Mouse (Mus musculus) adrenal gland, postnatal 10 days (tissue): ENCODE data around the gene Pdlim7. TPM values are rescaled to one million over a fixed set of nuclear protein-coding genes. Genes with fewer than 3 reads are reported as not detected.

Experiments
- DNase-seq: peaks from one replicate; pipeline ENCODE4 v3.0.0; 2021; ENCODE audit warnings: mixed read lengths
- microRNA-seq: library from miRNA; unstranded; fragments of <30 nt; microRNA quantifications from one replicate; pipeline ENCODE4 v1.2.0, GENCODE M21; 2021
- total RNA-seq, 2 experiments: library from RNA; stranded (reverse); gene quantifications; 2 replicates each; pipeline ENCODE4 v1.2.3; 2021

Pdlim7 gene
- total RNA-seq, 2 experiments from 2014 or later, result 31.6 to 39.4 TPM

GRCm38 (mm10) chr13:55465830-55466440 lies 47.5 kb downstream of the Pdlim7 start:
- DNase-seq, result no peak

GRCm38 (mm10) chr13:55465184-55465583 lies 48.3 kb downstream of the Pdlim7 start:
- no peak for DNase-seq

- peak; percentile 73 for DNase-seq
Measured at GRCm38 (mm10) chr13:55464027-55464884, 49.2 kb downstream of the Pdlim7 start, which contains the start of gene Prr7. Gene Prr7 (plus strand): TSS chr13:55464267.

GRCm38 (mm10) chr13:55463399-55464026 lies 50.0 kb downstream of the Pdlim7 start:
- DNase-seq, result no peak

- no peak for DNase-seq
Measured at GRCm38 (mm10) chr13:55462965-55463364, 50.5 kb downstream of the Pdlim7 start.

- DNase-seq, result no peak
Measured at GRCm38 (mm10) chr13:55451785-55452549, 61.5 kb downstream of the Pdlim7 start.

GRCm38 (mm10) chr13:55451296-55451695 lies 62.2 kb downstream of the Pdlim7 start:
- no peak for DNase-seq

- DNase-seq, result peak; percentile 94
Measured at GRCm38 (mm10) chr13:55450511-55450980, 62.9 kb downstream of the Pdlim7 start.

- no peak for DNase-seq
Measured at GRCm38 (mm10) chr13:55449679-55450441, 63.6 kb downstream of the Pdlim7 start.

- DNase-seq, result no peak
Measured at GRCm38 (mm10) chr13:55449205-55449604, 64.3 kb downstream of the Pdlim7 start.

GRCm38 (mm10) chr13:55448131-55448530 lies 65.3 kb downstream of the Pdlim7 start:
- DNase-seq, result no peak

- no peak for DNase-seq
Measured at GRCm38 (mm10) chr13:55447543-55447943, 65.9 kb downstream of the Pdlim7 start.

GRCm38 (mm10) chr13:55446483-55447105 lies 66.9 kb downstream of the Pdlim7 start:
- no peak for DNase-seq

Small RNA genes within 50 kb of the gene (microRNA-seq; reads per million reads assigned to microRNA genes)
- gene Mir6943 (2.8 reads per million), gene Mir6944 (8.3 reads per million, percentile 12 among the genes with 10 or more reads in this experiment), gene Mir6945 (2.3 reads per million)

Other genes with a start within 250 kb of the Pdlim7 start
- gene Prelid1, start 193.2 kb downstream of the Pdlim7 start, total RNA-seq, result 100 to 1,000 TPM; 168 to 185 TPM
- 10 to 100 TPM; 54.8 to 67.8 TPM for gene Rab24, start 191.7 kb downstream of the Pdlim7 start, total RNA-seq
- 10 to 100 TPM; 11.0 to 12.8 TPM for gene Mxd3, start 183.9 kb downstream of the Pdlim7 start, total RNA-seq
- gene Lman2, start 150.9 kb downstream of the Pdlim7 start, total RNA-seq, result 100 to 1,000 TPM; 105 to 113 TPM
- 1 to 10 TPM; 1.9 to 2.6 TPM for gene Rgs14, start 143.9 kb downstream of the Pdlim7 start, total RNA-seq
- gene Slc34a1, start 115.5 kb downstream of the Pdlim7 start, total RNA-seq, result under 1 TPM in 1 of 2 experiments, not detected in 1; 0.42 TPM
- not detected for gene Pfn3, start 98.4 kb downstream of the Pdlim7 start, total RNA-seq
- 100 to 1,000 TPM in 1 of 2 experiments, 10 to 100 TPM in 1; 39.7 to 101 TPM for gene F12, start 86.9 kb downstream of the Pdlim7 start, total RNA-seq
- 10 to 100 TPM; 40.2 to 47.0 TPM for gene Grk6, start 68.6 kb downstream of the Pdlim7 start, total RNA-seq
- gene Prr7, start 49.4 kb downstream of the Pdlim7 start, total RNA-seq, result 1 to 10 TPM; 3.7 to 4.2 TPM
- gene Dbn1, start 25.6 kb downstream of the Pdlim7 start, total RNA-seq, result 10 to 100 TPM; 32.1 to 41.6 TPM
- 1 to 10 TPM; 5.0 to 5.1 TPM for gene Dok3, start 15.6 kb upstream of the Pdlim7 start, total RNA-seq
- 10 to 100 TPM; 38.5 to 39.9 TPM for gene Ddx41, start 23.0 kb upstream of the Pdlim7 start, total RNA-seq
- 10 to 100 TPM; 32.4 to 52.0 TPM for gene Fam193b, start 57.4 kb upstream of the Pdlim7 start, total RNA-seq
- 100 to 1,000 TPM; 144 to 146 TPM for gene Tmed9, start 60.1 kb upstream of the Pdlim7 start, total RNA-seq
- 10 to 100 TPM; 11.7 to 14.9 TPM for gene B4galt7, start 86.2 kb upstream of the Pdlim7 start, total RNA-seq
- gene Caml, start 109.3 kb upstream of the Pdlim7 start, total RNA-seq, result 10 to 100 TPM; 27.4 to 28.4 TPM
- 10 to 100 TPM; 30.6 to 36.4 TPM for gene Ddx46, start 121.4 kb upstream of the Pdlim7 start, total RNA-seq
- 10 to 100 TPM; 52.5 to 53.8 TPM for gene B230219D22Rik, start 179.4 kb upstream of the Pdlim7 start, total RNA-seq
- gene Txndc15, start 201.0 kb upstream of the Pdlim7 start, total RNA-seq, result 10 to 100 TPM; 53.2 to 55.6 TPM
- gene Pcbd2, start 213.7 kb upstream of the Pdlim7 start, total RNA-seq, result 10 to 100 TPM; 73.5 to 74.7 TPM